Mouse (Mus musculus) cerebellum, adult (tissue): ENCODE results near the gene Rtl6.

ENCODE experiments used
- ATAC-seq: cut with Nextera tagmentation; 2 replicates; pipeline ENCODE4 v1.9.2; 2017; ENCODE audit warnings: mild to moderate bottlenecking, moderate library complexity, mixed read lengths; ENCODE audit not compliant: insufficient number of reproducible peaks, low FRiP score, low TSS enrichment

Gene Rtl6

GRCm38 (mm10) chr15:84538974-84539588, 18.5 kb downstream of the Rtl6 start:
- no peak for ATAC-seq

GRCm38 (mm10) chr15:84537117-84537516, 20.5 kb downstream of the Rtl6 start:
- no peak for ATAC-seq

GRCm38 (mm10) chr15:84536611-84537010, 21.0 kb downstream of the Rtl6 start:
- ATAC-seq = no peak

GRCm38 (mm10) chr15:84535953-84536352, 21.7 kb downstream of the Rtl6 start:
- ATAC-seq = no peak

DNA sequence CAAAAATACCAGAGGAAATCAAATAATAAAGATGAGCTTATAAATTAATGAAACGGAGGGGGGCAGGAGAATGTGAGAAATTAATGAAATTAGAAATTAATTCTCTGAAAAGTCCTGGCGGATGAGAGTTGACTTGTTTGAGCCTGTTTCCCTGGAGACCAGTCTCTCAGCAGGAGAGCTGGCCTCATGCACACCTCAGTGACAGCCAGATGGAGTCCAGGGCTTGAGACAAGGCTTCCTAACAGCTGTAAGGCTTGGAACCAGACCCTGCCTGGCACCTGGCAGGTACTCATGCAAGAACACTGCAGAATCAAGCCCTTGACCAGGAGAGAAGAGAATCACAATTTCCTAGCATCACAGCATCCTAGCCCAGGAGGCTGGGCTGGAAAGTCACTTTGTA, 25.4 kb downstream of the Rtl6 start:
- ATAC-seq = no peak

- no peak for ATAC-seq
Observed at GRCm38 (mm10) chr15:84531535-84531934, 26.1 kb downstream of the Rtl6 start.

GRCm38 (mm10) chr15:84526921-84527320, 30.7 kb downstream of the Rtl6 start:
- ATAC-seq = no peak

GRCm38 (mm10) chr15:84525222-84525883, 32.3 kb downstream of the Rtl6 start:
- no peak for ATAC-seq

- no peak for ATAC-seq
Observed at GRCm38 (mm10) chr15:84522953-84523689, 34.5 kb downstream of the Rtl6 start.

DNA sequence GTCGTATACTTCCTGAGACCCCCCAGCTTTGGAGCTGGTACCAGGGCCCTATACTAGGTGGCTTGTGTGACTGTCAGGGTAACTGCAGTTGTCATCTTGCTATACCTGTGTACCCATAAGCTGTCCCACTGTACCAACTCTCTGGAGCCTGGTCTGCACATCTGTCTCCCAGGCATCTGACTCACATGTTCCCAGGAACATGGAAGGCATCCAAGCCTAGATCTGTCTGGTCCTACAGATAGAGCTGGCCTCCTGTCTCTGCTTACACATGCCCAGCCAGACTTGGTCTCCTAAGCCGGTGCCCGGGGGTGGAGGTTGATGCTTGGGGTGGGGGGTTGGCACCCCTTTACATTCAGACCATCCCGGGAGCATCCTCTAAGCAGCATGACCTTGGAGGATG, 36.1 kb downstream of the Rtl6 start:
- ATAC-seq = no peak

- no peak for ATAC-seq
Observed at GRCm38 (mm10) chr15:84518540-84518939, 39.1 kb downstream of the Rtl6 start.

DNA sequence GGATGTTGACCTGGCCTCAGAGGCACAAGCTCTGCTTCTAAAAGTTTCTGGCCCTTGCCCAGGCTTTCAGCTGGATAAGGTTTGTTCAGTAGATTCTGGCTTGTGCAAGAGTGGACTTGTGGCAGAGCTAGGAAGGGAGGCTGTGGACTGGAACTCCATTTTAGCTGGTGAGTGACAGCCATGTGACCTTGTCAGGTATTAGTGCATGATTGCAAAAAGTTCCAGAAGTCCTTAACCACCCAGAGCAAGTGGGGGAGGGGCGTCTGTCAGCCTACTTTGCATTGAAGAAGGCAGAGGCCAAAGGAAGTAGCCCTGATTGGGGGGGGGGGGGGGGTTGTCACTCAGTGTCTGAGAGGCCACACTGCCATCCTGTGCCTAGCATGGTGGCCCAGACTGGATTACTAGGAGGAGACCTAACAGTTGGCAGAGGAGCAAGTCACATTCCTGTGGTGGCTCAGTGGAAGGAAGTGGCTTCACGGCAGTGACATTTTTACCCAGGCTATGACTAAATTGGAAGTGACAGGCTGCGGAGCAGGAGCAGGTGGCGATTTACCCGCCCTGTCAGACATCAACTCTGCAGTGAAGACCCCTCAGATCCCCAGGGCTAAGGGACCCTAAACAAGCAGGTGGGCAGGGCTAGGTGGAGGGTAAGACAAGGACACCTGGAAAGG, 44.9 kb downstream of the Rtl6 start:
- no peak for ATAC-seq

DNA sequence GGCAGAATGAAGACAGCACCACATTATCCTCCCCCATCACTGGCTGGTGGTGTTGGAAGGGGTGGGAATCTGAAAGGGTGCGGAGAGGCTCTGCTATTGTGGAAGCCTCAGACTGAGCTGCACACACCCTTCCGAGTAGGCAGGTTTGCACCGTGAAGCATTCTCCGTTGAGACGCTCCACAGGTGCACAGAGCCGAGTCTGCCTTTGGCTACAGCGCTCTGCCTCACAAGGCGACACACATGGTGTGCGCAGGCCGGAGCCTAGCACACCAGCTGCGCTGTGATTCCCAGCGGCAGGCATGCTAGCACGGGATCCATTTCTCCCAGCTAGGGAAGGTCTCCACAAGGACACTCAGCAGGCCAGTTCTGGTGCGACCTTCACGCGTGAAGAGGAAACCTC, 47.6 kb downstream of the Rtl6 start:
- 0 out of 2 replicates have a peak, but pooled peaks have one; percentile 22 for ATAC-seq

GRCm38 (mm10) chr15:84509161-84509560, 48.5 kb downstream of the Rtl6 start:
- no peak for ATAC-seq

GRCm38 (mm10) chr15:84506026-84506425, 51.6 kb downstream of the Rtl6 start:
- no peak for ATAC-seq

DNA sequence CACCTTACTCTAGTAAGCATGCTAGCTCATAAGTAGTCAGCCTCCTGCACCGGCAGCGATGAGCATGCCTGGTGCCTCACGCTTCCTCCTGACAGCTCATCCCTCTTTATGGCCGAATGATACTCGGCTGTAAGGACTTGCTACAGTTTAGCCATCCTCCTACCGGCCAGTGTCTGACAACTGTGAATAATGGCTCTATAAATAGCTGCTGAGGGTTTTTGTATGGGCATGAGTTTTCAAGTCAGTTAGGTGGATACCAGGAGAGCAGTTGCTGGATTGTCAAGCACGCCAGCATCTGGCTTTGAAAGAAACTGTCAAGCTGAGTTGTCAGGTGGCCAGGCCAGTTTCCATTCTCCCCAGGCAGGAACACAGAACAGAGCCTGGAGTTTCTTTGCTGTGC, 52.7 kb downstream of the Rtl6 start:
- ATAC-seq = no peak
